Mouse (Mus musculus): ENCODE data around the gene Tardbp.

The Tardbp gene

GRCm38 (mm10) chr4:148626623-148627185, at the start of gene Tardbp:
Tardbp (minus strand) TSS chr4:148627019.
- peak; percentile 98 for DNase-seq

- DNase-seq: peak; percentile 75
Measured at GRCm38 (mm10) chr4:148676188-148676960, 49.6 kb upstream of the Tardbp start.

GRCm38 (mm10) chr4:148675043-148675442, 48.2 kb upstream of the Tardbp start:
- DNase-seq: peak; percentile 25

DNA sequence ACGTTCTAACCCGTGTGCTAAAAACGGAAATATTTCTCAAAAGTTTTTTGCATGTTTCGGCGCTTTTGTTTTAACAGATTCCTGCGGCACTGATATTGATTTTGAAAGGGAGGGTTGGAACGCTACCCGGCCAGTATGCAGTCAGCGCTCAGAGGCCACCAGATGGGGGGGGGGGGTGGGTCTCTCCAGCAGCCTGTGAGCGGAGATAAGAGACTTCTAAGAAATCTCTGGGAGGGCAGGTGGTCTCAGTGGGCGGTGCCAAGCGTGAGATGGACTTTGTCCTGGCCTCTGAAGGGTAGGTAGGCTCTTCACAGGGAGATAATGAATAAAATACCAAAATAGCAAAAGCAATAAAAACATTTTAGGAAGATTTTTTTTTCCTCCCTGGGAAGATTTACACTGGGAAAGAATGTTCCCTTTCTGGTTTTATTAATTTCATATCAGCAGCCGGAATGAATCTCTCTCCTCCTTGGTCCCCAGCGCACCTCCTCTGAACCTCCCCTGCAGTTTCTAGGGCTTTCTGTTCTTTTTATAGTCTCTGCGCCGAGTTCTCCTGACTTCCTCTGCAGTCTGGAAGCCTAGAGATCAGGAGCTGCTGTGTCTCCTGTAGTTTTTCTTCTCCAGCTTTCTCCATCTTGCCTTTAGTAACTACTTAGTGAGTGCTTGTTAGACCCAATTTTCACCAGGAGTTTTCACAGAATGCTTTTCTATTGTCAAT, 44.6 kb upstream of the Tardbp start:
- no peak for DNase-seq

GRCm38 (mm10) chr4:148667006-148667755, 40.4 kb upstream of the Tardbp start:
- DNase-seq: no peak

DNA sequence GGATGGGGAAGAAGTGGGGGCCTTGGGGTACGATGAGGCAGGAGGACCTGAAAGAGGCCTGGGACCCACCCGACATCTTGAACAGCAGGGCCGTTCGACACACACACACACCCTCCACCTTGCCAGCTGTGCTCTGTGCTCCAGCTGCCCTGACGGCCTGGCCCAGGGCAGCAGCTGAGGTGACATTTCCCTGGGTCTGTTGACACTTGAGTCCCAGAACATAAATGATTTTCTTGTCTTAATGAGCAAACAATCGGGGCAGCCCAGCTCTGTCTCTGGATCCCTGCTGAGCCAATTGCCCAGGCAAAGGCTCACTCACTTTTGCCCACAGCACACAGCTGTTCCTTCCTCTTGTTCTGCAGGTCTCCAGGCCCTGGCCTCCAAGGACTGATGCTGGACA, 37.2 kb upstream of the Tardbp start:
- DNase-seq: no peak

DNA sequence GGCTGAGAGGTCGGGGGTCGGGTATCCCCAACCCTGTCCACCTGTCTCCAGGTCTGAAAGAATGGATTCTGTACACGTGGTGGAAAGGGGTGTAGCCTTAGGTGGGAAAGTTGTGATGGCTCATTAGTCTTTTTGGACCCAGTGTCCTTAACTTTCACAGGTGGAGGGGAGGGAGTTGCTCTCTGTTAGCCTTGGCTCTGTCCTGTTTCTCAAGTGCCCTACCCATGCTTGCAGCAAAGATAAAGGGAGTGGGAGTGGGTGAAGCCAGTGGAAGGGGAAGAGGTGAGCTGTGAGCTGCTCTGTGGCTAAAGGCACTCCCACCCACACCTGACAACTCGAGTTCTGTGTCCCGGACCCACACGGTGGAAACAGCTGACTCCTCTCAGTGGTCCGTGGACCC, 36.5 kb upstream of the Tardbp start:
- no peak for DNase-seq

DNA sequence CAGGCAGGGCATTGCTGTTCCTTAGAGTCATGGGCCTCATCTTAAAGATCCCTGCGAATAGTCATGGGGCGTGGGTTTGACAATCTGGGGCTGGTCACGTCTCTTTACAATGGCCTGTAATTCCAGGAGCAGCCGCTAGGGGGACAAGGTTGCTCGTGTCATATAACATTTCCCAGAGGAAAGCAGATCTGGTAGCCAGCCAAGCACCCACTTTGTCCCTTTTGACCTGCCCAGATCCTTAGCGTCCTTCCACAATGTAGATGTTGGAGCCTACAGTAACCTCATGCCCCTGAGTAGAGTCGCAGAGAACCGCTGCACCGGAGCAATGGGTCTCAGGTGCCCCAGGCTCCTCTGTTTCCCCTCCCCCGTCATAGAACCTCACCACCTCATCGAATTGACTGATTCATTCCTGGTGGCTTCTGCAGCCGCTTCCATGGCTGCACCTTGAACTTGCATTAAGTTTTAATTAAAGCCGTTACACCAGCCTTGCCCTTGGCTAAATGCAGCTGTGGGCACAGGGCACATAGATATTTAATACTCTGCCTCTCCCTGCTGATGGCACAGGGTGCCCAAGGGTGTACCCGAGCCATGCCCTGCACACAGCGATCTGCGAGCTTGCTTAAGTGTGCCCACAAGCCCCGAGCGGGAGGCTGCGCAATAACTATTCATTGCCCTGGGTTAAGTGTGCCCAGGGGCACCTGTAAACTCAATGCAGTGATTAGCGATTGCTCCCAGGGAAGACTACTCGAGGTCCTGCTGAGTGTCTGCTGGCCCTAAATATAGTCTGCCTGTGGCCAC, 35.5 kb upstream of the Tardbp start:
- DNase-seq: peak; percentile 83

DNA sequence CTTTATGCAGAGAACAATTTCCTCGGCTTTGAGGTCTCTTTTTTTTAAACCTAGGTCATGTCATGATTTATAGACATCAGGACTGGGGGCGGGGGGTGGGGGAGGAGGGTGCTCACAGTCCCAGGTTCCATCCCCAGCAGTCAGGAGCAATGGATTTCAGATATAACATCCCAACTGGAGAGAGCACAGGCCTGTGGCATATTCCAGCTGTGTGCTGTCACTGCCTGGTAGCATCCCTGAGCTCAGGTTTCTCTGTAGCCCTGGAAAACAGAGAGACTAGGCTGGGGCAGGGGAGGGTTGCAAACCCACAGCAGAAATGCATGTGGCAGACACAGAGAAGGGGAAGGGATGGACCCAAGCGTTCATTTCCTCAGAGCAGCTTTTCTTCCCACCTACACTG, 33.4 kb upstream of the Tardbp start:
- DNase-seq: no peak

DNA sequence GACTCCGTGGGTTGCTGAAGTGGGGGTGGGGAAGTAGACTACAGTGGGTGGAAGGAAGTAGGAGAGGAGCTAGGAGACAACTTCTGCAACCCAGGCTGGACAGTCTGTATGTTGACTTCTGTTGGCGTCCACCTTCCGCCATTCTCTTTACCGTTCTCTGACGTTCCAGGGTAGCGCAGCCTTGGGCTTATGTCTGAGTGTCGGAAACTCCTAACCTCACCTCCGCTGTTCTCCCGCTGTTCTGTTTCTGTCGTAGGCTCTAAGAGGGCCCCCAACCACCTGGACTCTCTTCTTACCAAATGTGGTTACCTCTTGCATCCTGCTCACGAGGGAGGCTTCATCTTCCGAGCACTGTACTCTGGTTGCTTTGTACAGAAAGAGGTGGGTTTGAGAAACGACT, 31.0 kb upstream of the Tardbp start:
- no peak for DNase-seq

DNA sequence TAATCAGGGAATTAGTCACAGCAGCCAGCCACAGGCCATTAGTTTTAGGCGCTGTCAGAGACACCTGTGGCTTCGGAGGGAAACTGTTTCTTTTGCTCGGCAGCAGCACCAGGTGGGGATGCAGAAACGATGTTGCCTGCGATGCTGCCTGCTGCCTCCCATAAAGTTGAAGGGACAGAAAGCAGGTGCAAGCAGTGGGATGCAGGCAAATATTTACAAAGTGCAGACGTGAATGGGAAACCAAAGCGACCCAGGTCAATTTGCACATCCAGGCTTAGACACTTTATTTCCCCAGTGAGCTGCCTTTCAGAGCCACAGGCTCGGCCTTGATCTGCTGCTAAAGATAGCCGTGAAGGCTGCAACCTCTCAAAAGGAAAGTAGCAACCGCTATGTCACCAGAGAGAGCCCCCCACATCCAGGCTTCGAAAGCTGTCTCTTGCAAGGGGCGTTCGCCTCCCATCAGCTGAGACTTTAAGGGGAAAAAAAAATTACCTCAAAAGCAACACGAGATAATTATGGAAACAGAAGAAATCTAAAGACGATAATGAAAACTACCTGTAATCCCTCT, 30.0 kb upstream of the Tardbp start:
- no peak for DNase-seq

- peak; percentile 55 for DNase-seq
Measured at GRCm38 (mm10) chr4:148654701-148655398, 28.0 kb upstream of the Tardbp start.

GRCm38 (mm10) chr4:148651045-148651444, 24.2 kb upstream of the Tardbp start:
- DNase-seq: peak; percentile 35

GRCm38 (mm10) chr4:148649309-148649708, 22.5 kb upstream of the Tardbp start:
- no peak for DNase-seq

DNA sequence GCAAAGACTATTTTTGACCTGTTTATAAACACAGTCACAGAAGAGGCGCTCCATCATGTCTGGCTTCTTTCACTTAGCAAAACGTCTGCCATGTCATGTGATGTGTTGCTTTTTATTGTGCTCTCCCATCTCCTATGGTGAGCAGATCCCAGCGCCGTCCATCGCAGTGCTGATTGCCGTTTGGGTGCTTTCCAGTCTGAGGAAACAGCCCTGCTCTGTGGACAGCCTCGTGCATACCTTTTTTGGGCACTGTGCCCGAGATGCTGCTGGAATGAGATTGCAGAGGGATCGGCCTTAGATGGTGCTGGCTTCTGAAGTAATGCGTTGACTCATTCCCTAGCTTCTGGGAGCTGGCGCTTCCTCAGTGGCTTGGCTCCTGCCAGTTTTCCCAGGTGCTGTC, 19.8 kb upstream of the Tardbp start:
- DNase-seq: no peak

DNA sequence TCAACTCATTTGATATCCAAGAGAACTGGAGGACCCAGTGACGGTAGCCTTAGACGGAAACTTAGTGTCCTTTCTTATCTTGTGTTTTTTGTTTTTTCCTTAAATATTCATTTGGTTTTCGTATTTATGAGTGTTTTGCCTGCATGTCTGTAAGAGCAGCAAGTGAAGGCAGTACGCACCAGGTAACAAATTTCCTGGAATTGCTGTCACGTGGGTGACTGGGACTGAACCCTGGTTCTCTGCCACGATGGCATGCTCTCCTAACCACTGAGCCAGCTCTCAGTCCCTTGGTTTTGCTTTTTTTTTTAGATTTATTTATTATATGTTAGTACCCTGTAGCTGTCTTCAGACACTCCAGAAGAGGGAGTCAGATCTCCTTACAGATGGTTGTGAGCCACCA, 18.1 kb upstream of the Tardbp start:
- DNase-seq: no peak

- peak; percentile 86 for DNase-seq
Measured at GRCm38 (mm10) chr4:148644157-148644511, 17.3 kb upstream of the Tardbp start.

GRCm38 (mm10) chr4:148643291-148644156, 16.7 kb upstream of the Tardbp start, which contains the start of gene Gm572:
Gm572 (plus strand) TSS chr4:148643317.
- no peak for DNase-seq

- peak; percentile 77 for DNase-seq
Measured at GRCm38 (mm10) chr4:148641121-148641520, 14.3 kb upstream of the Tardbp start.

DNA sequence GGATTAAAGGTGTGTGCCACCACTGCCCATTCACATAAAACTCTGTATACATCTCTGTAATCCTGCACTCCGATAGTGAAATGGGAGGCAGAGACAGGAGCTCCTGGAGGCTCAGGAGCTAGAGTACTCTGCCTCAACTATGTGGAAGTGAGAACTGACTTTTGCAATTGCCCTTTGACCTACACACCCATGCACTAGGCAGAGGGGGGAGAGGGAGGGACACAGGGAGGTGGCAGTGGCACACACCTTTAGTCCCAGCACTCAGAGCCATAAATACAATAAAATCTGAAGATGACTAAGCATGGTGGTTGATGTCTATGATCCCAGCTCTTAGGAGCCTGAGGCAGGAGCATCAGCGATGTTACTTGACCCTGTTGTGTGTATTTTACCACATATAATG, 12.6 kb upstream of the Tardbp start:
- no peak for DNase-seq
